Mouse (Mus musculus) ES-E14 (cell line): ENCODE measurements around the gene Alg1. TPM values are rescaled to one million over a fixed set of nuclear protein-coding genes. Genes with fewer than 3 reads are reported as not detected.

ENCODE experiments used
- DNase-seq: peaks from one replicate; pipeline ENCODE4 v3.0.0-alpha.2; 2013; ENCODE audit warnings: low read depth, low spot score
- H3K27ac ChIP-seq: 2 replicates; pipeline ENCODE4 v1.5.1; 2012; ENCODE audit warnings: low read depth, mild to moderate bottlenecking, low read length, moderate library complexity, mixed read lengths; ENCODE audit not compliant: poor library complexity, insufficient read depth, severe bottlenecking
- H3K36me3 ChIP-seq: 2 replicates; pipeline ENCODE4 v1.6.1; 2012; ENCODE audit warnings: mild to moderate bottlenecking, low read length, moderate library complexity, mixed read lengths; ENCODE audit not compliant: control insufficient read depth, poor library complexity, insufficient read depth, severe bottlenecking
- H3K4me1 ChIP-seq, 2 experiments: fragments of 150-350 bp in 1 of 2; sonication (generic) in 1 of 2; 2 replicates each; pipeline ENCODE4 v1.6.1; 2012; ENCODE audit warnings: low read length in 2 of 2, mild to moderate bottlenecking in 1 of 2, mixed read lengths in 1 of 2; ENCODE audit not compliant: control insufficient read depth in 2 of 2, insufficient read depth in 2 of 2, poor library complexity in 1 of 2
- H3K4me3 ChIP-seq, 2 experiments: fragments of 150-350 bp in 1 of 2; sonication (generic) in 1 of 2; 2 replicates each; pipeline ENCODE4 v1.5.1; 2012; ENCODE audit warnings: low read length in 2 of 2, low read depth in 1 of 2, mild to moderate bottlenecking in 1 of 2, mixed read lengths in 1 of 2; ENCODE audit not compliant: insufficient read depth in 1 of 2, poor library complexity in 1 of 2, severe bottlenecking in 1 of 2
- H3K9ac ChIP-seq: 2 replicates; pipeline ENCODE4 v1.6.1; 2012; ENCODE audit warnings: low read depth, mild to moderate bottlenecking, low read length, mixed read lengths; ENCODE audit not compliant: poor library complexity, insufficient read depth, severe bottlenecking
- H3K9me3 ChIP-seq: fragments of 150-350 bp; sonication (generic); 2 replicates; pipeline ENCODE4 v1.6.1; 2012; ENCODE audit warnings: low read depth, mild to moderate bottlenecking, low read length; ENCODE audit not compliant: control insufficient read depth, insufficient read depth
- CHD2 ChIP-seq: IDR thresholded peaks from 2 replicates; pipeline ENCODE4 v1.6.1; 2014; ENCODE audit warnings: mild to moderate bottlenecking, low read depth, low read length, inconsistent platforms
- HCFC1 ChIP-seq: IDR thresholded peaks from 2 replicates; pipeline ENCODE4 v1.6.1; 2012; ENCODE audit warnings: low read length, inconsistent platforms, borderline replicate concordance; ENCODE audit not compliant: insufficient read depth
- MAFK ChIP-seq: IDR thresholded peaks from 2 replicates; pipeline ENCODE4 v1.6.1; 2014; ENCODE audit warnings: mild to moderate bottlenecking, low read depth, low read length, inconsistent platforms; ENCODE audit not compliant: insufficient read depth
- ZC3H11A ChIP-seq: IDR thresholded peaks from 2 replicates; pipeline ENCODE4 v1.6.1; 2012; ENCODE audit warnings: low read depth, mild to moderate bottlenecking, inconsistent platforms, low read length, borderline replicate concordance
- ZNF384 ChIP-seq: IDR thresholded peaks from 2 replicates; pipeline ENCODE4 v1.6.1; 2012; ENCODE audit warnings: low read depth, low read length, inconsistent platforms
- in situ Hi-C, 2 experiments: fragments of 600-800 bp; cut with MboI; formaldehyde crosslinking; loops; one replicate each; pipeline ENCODE4 v1.15.1; 2025; ENCODE audit warnings: low sequenced_read_pairs in 2 of 2, inconsistent platforms in 1 of 2; ENCODE audit not compliant: unreplicated experiment in 2 of 2
- total RNA-seq: library from RNA; depleted of rRNA; stranded (reverse); fragments of 300-350 nt; gene quantifications from 2 replicates; pipeline ENCODE4 v1.2.3, GENCODE M21; 2012

The Alg1 gene
- total RNA-seq, 1 experiment = 62.6 TPM

DNA sequence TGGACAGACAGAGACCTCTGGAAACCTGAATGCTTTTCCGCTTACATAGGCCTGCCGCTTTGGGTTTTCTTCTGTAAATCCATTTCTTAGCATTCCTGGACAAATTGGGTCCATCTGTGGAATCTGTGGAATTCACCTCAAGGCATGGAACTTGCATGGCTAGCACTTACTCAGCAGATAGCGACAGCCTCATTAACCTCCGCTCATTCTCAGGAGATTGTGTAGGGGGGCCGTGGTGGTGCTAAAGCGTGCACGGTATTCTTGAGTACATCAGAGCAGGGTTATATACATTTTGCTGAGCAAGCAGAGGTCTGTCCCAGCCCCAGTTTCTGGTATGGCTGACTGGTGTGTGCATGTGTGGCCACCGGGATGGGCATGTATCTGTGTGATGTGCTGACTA, 29.7 kb downstream of the Alg1 start:
- no peaks in the 10 kb centered on the region for H3K4me1 ChIP-seq
- H3K27ac ChIP-seq = no peak overlapping the region
- no peaks in the 10 kb centered on the region for H3K36me3 ChIP-seq
- no peak for DNase-seq
- H3K9ac ChIP-seq = no peak overlapping the region
- H3K4me3 ChIP-seq = no peak overlapping the region
- in situ Hi-C loops = no loop called here
- no peaks in the 10 kb centered on the region for H3K9me3 ChIP-seq
- no peak for TF ChIP-seq ZNF384
- no peak for TF ChIP-seq CHD2
- TF ChIP-seq MAFK = 0 out of 2 replicates have a peak, but pooled peaks have one; percentile 25
- no peak for TF ChIP-seq HCFC1

DNA sequence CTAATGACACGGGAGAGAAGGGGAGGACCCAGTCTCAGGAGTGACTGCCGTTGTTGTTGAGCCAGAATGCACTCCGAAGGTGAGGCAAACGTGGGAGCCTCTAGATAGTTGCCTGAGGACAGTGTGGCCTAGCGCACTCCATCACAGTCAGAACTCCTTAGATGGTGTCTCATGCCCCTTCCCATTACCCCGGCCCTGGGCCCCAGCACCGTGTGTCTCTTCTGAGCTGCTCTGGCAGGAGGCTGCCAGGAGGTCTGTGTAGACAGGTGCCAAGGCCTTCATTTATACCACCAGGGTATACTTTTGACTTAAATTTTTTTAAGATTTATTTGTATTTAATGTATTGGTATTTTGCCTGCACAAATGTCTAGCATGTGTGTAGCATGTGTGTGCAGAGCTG, 30.5 kb downstream of the Alg1 start:
- H3K9me3 ChIP-seq = no peaks in the 10 kb centered on the region
- no peaks in the 10 kb centered on the region for H3K4me1 ChIP-seq
- no peak overlapping the region for H3K4me3 ChIP-seq
- in situ Hi-C loops = no loop called here
- DNase-seq = no peak
- TF ChIP-seq MAFK (no peak), ZC3H11A (no peak)
- no peaks in the 10 kb centered on the region for H3K36me3 ChIP-seq
- H3K9ac ChIP-seq = no peak overlapping the region
- no peak overlapping the region for H3K27ac ChIP-seq

DNA sequence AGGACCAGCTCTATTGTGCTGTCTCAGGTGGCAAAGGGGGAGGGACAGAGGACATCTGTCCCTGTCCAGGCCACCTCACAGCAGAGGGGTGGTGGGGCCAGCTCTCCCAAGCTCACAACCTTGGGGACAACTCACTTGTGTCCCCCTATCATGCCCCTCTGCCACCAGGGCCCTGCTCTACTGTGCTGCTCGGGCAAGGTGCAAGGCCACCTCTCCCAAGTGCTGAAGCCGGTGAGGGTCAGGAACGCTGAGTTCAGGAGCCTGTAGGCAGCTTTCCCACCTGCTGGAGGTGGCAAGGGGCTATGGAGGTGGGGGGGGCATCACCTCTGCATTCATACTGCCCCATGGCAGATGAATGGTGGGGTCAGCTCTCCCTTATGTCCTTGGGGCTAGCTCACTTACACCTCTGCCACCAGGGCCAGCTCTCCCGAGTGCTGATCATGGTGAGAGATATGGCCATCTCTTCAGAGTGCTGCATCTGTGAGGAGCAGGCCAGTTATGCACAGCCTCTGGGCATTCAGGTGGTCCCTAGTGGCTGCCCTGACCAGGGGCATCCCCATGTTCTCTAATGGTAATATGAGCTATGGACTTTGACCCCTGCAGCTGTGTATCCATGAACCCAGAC, 38.1 kb downstream of the Alg1 start:
- Histone ChIP-seq H3K9ac (no peak overlapping the region), H3K27ac (no peak overlapping the region), H3K9me3 (no peaks in the 10 kb centered on the region), H3K4me3 (no peak overlapping the region), H3K36me3 (no peaks in the 10 kb centered on the region), H3K4me1 (no peaks in the 10 kb centered on the region)
- in situ Hi-C loops = no loop called here
- DNase-seq = no peak
- no peak for TF ChIP-seq ZNF384
- TF ChIP-seq MAFK = no peak
- no peak for TF ChIP-seq CHD2
- TF ChIP-seq ZC3H11A = no peak
- TF ChIP-seq HCFC1 = no peak

DNA sequence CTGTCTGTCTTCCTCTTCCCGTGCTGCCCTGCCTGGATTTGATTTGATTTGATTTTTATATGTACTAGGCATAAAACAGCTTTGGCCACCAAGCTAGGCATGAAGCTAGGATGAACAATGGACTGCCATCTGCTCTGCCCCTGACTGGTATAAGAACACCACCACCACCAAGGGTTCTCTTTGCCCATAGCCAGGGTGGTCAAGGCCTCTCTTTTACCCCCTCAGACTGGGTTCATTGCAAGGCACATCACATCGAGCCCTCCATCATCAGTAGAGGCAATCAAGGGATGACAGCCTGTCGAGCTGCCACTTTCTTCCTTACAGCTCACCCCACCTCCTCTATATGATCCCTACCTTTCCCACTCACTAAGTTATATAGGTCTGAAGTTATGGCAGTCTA, 39.0 kb downstream of the Alg1 start:
- no peak overlapping the region for H3K27ac ChIP-seq
- no peak overlapping the region for H3K4me3 ChIP-seq
- in situ Hi-C loops = no loop called here
- H3K9me3 ChIP-seq = no peaks in the 10 kb centered on the region
- no peak for DNase-seq
- TF ChIP-seq CHD2 (no peak), MAFK (no peak), ZC3H11A (no peak), HCFC1 (no peak), ZNF384 (no peak)
- no peaks in the 10 kb centered on the region for H3K36me3 ChIP-seq
- H3K4me1 ChIP-seq = no peaks in the 10 kb centered on the region
- no peak overlapping the region for H3K9ac ChIP-seq

DNA sequence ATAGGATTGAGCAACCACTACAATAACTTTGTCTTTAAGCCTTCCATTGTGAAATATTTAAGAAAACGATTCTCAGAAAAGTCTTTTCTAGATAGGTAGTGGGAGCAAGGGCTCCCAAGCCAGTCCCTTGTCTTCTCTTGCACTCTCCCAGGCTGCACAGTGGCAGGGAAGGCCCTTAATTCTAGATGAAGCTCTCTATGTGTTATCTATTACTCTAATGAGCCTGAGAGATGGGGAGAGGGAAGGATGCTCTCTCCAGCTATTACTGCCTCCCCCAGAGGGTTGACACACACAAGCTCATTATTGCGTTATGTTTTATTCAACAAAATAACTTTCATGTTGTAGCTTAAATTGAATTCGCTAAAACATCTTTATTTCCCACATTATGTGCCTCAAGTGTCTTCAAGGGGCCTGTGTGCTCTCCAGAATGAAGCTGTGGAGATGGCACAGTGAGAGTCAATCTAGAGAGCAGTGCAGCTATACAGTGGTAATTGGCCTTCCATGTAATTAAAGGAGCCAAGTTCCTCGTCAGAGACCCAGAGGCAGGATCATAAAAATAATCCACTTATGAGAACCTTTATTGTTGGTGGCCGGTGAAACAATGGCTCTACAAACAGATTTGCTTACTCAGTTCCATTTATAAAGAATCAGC, 46.3 kb downstream of the Alg1 start:
- DNase-seq = no peak
- Histone ChIP-seq H3K36me3 (no peaks in the 10 kb centered on the region), H3K4me3 (no peak overlapping the region), H3K9ac (no peak overlapping the region), H3K27ac (no peak overlapping the region), H3K9me3 (no peaks in the 10 kb centered on the region), H3K4me1 (no peaks in the 10 kb centered on the region)
- TF ChIP-seq HCFC1 (no peak), ZNF384 (no peak), MAFK (no peak), ZC3H11A (no peak), CHD2 (no peak)
- in situ Hi-C loops = no loop called here
